Mouse (Mus musculus) liver, embryonic 11.5 days (tissue): ENCODE results near the gene Olfr317. TPM values are rescaled to one million over a fixed set of nuclear protein-coding genes. Genes with fewer than 3 reads are reported as not detected.
"Not testable (repeated sequence)": the region's sequence is repeated elsewhere in the genome, so short reads cannot be mapped to it uniquely, and the experiment has no call there.

Source experiments
- ATAC-seq: fragments of 200-750 bp; cut with Nextera tagmentation; replicated peaks from 2 replicates; pipeline ENCODE4 v1.8.0; 2017; ENCODE audit warnings: moderate number of reproducible peaks, mild to moderate bottlenecking, moderate TSS enrichment, moderate library complexity; ENCODE audit not compliant: low FRiP score
- DNase-seq: peaks from one replicate; pipeline ENCODE4 v3.0.0-alpha.2; 2017; ENCODE audit warnings: low spot score
- H3K27ac ChIP-seq: fragments of 300-500 bp; sonication (generic); 2 replicates; pipeline ENCODE4 v1.5.1; 2014; ENCODE audit warnings: mild to moderate bottlenecking, low read depth, low read length, control low read depth
- H3K27me3 ChIP-seq: fragments of 300-500 bp; sonication (generic); replicated peaks from 2 replicates; pipeline ENCODE4 v1.6.1; 2014; ENCODE audit warnings: low read length, mixed read lengths; ENCODE audit not compliant: control insufficient read depth, insufficient read depth
- H3K36me3 ChIP-seq: fragments of 300-500 bp; sonication (generic); 2 replicates; pipeline ENCODE4 v1.6.1; 2014; ENCODE audit warnings: mild to moderate bottlenecking, low read length, moderate library complexity, mixed read lengths; ENCODE audit not compliant: control insufficient read depth, insufficient read depth
- H3K4me1 ChIP-seq: fragments of 300-500 bp; sonication (generic); replicated peaks from 2 replicates; pipeline ENCODE4 v1.6.1; 2014; ENCODE audit warnings: low read length, mixed read lengths; ENCODE audit not compliant: control insufficient read depth, insufficient read depth
- H3K4me2 ChIP-seq: fragments of 300-500 bp; sonication (generic); 2 replicates; pipeline ENCODE4 v1.6.1; 2014; ENCODE audit warnings: mild to moderate bottlenecking, control low read depth, moderate library complexity
- H3K4me3 ChIP-seq: fragments of 300-500 bp; sonication (generic); 2 replicates; pipeline ENCODE4 v1.5.1; 2014; ENCODE audit warnings: low read depth, low read length, control low read depth
- H3K9ac ChIP-seq: fragments of 300-500 bp; sonication (generic); 2 replicates; pipeline ENCODE4 v1.6.1; 2014; ENCODE audit warnings: low read depth, low read length, control low read depth
- H3K9me3 ChIP-seq: fragments of 300-500 bp; sonication (generic); 2 replicates; pipeline ENCODE4 v1.6.1; 2016; ENCODE audit warnings: low read length, inconsistent platforms, mixed read lengths; ENCODE audit not compliant: control insufficient read depth
- WGBS: fragments of 180-500 bp; shearing (Covaris S2); extraction: QIAGEN DNeasy Blood & Tissue Kit; methylation state at CpG from one replicate; pipeline ENCODE4 v1.1.7; 2014; 5-methylcytosine and 5-hydroxymethylcytosine counted together
- polyA plus RNA-seq: library from polyadenylated mRNA; unstranded; fragments of >200 nt; fragmentation: Nextera tagmentation; extraction: Ambion mirVana; gene quantifications from 2 replicates; pipeline ENCODE4 v1.2.1, GENCODE M21; 2014

Gene Olfr317
- polyA plus RNA-seq, 1 experiment from 2014 or later = not detected

- H3K9ac ChIP-seq, DNase-seq, H3K4me1 ChIP-seq, H3K36me3 ChIP-seq, H3K27ac ChIP-seq, H3K4me2 ChIP-seq, H3K9me3 ChIP-seq, H3K27me3 ChIP-seq, ATAC-seq, H3K4me3 ChIP-seq: not testable (repeated sequence)
- 79% methylated on average over 6 of the region's 6 CpGs for WGBS
Measured at GRCm38 (mm10) chr11:58727896-58728650, 10.9 kb downstream of the Olfr317 start.

GRCm38 (mm10) chr11:58723914-58724313, 15.1 kb downstream of the Olfr317 start, which contains the start of gene Olfr318:
Olfr318 (minus strand) TSS chr11:58724014.
- no peaks in the 10 kb centered on the region for H3K36me3 ChIP-seq
- H3K4me1 ChIP-seq = no peaks in the 10 kb centered on the region
- DNase-seq (no peak), ATAC-seq (no peak)
- no peak within 1 kb of the TSS for H3K27ac ChIP-seq
- no peak within 1 kb of the TSS for H3K4me3 ChIP-seq
- H3K27me3 ChIP-seq = no peaks in the 10 kb centered on the region
- no peak within 1 kb of the TSS for H3K4me2 ChIP-seq
- H3K9me3 ChIP-seq = no peaks in the 10 kb centered on the region
- H3K9ac ChIP-seq = no peak within 1 kb of the TSS

- Histone ChIP-seq H3K9ac (no peak overlapping the region), H3K4me3 (no peak overlapping the region), H3K27ac (no peak overlapping the region), H3K9me3 (no peaks in the 10 kb centered on the region), H3K4me1 (no peaks in the 10 kb centered on the region), H3K27me3 (no peaks in the 10 kb centered on the region), H3K4me2 (no peak overlapping the region), H3K36me3 (no peaks in the 10 kb centered on the region)
- ATAC-seq (no peak), DNase-seq (no peak)
- 82% methylated on average over 4 of the region's 4 CpGs for WGBS
Measured at GRCm38 (mm10) chr11:58719701-58720100, 19.3 kb downstream of the Olfr317 start.

DNA sequence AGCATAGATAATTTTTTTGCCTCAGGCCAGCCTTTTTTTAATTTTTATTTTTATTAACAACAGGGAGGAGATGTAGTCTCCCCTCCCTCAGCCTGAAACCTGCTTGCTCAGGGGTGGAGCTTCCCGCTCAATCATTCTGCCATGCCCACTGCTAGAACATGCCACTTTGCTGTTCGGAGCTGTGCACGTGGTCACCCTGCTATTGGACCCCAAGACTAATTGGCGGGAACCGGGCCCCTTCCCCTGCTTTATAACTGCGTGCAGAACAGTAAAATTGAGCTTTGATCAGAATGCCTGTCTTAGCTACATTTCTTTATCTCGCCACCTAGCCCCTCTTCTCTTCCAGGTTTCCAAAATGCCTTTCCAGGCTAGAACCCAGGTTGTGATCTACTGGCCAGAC, 21.3 kb downstream of the Olfr317 start:
- not testable (repeated sequence) for H3K4me2 ChIP-seq, H3K36me3 ChIP-seq, DNase-seq, H3K4me3 ChIP-seq, H3K9ac ChIP-seq, H3K4me1 ChIP-seq, H3K9me3 ChIP-seq, H3K27ac ChIP-seq, ATAC-seq, H3K27me3 ChIP-seq
- WGBS = 88% methylated on average over 6 of the region's 7 CpGs

DNA sequence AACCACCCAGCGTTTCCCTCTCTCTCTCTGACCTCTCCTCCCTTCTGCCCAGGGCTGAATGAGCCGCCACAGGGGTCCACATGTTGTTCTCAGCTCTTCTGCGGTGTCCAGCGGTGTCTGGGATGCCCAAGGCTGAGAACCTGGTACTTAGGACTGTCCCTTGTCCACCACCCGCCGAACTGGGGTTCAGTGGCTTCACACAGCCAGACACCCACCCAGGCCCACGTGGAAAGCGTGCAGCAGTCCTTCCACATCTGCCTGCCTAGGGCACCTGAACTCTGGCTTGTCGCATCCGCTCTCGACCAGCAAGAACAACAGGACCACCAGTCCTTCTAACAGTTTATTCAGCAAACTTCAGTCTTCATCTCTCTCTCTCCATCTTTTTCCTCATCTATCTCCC, 29.9 kb downstream of the Olfr317 start:
- ATAC-seq (no peak), DNase-seq (no peak)
- Histone ChIP-seq H3K4me2 (no peak overlapping the region), H3K4me3 (no peak overlapping the region), H3K27ac (no peak overlapping the region), H3K9me3 (no peaks in the 10 kb centered on the region), H3K4me1 (no peaks in the 10 kb centered on the region), H3K9ac (no peak overlapping the region), H3K36me3 (no peaks in the 10 kb centered on the region), H3K27me3 (no peaks in the 10 kb centered on the region)
- 74% methylated on average over 11 of the region's 11 CpGs for WGBS

DNA sequence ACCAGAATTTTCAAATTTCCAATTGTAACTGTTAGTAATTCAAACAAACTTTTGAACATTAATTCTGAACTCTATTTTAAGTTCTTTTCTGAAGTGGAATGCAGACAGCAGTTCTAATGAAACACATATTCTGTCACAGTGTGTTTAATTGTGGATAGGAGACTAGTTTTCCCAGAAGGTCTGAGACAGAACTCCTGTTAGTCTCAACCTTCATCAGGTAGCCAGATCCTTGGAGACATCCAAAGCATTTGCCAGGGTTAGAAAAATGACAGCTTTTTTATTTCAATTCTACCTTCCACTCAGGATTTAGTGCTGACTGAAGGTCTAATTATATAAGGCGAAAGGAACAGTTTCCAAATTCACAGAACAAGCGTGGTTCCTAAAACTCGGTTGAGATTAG, 40.1 kb downstream of the Olfr317 start, which contains the start of gene Olfr319:
TSS of gene Olfr319 (plus strand) at position 301 of the 400 bp plus-strand sequence.
- H3K9me3 ChIP-seq = no peaks in the 10 kb centered on the region; the same call in 1 of the 2 replicates
- H3K27ac ChIP-seq = no peak within 1 kb of the TSS
- H3K27me3 ChIP-seq = no peaks in the 10 kb centered on the region
- no peak within 1 kb of the TSS for H3K9ac ChIP-seq
- no peaks in the 10 kb centered on the region for H3K4me1 ChIP-seq
- DNase-seq (no peak), ATAC-seq (no peak)
- H3K4me2 ChIP-seq = no peak within 1 kb of the TSS
- WGBS = 72% methylated on average over 3 of the region's 3 CpGs
- no peak within 1 kb of the TSS for H3K4me3 ChIP-seq
- no peaks in the 10 kb centered on the region for H3K36me3 ChIP-seq

Other genes with a start within 250 kb of the Olfr317 start
- not detected in 2 replicates for gene Olfr332, start 246.7 kb downstream of the Olfr317 start, polyA plus RNA-seq
- gene Olfr331, start 236.6 kb downstream of the Olfr317 start, polyA plus RNA-seq = not detected in 2 replicates
- not detected in 2 replicates for gene Olfr330, start 204.4 kb downstream of the Olfr317 start, polyA plus RNA-seq
- gene Olfr329-ps, start 192.8 kb downstream of the Olfr317 start, polyA plus RNA-seq = not detected in 2 replicates
- gene Olfr328, start 183.6 kb downstream of the Olfr317 start, polyA plus RNA-seq = 0.05 and 0.08 TPM in 2 replicates
- gene Olfr224, start 168.7 kb downstream of the Olfr317 start, polyA plus RNA-seq = not detected in 2 replicates
- gene Olfr325, start 161.5 kb downstream of the Olfr317 start, polyA plus RNA-seq = not detected in 2 replicates
- not detected in 2 replicates for gene Olfr324, start 144.1 kb downstream of the Olfr317 start, polyA plus RNA-seq
- not detected in 2 replicates for gene 2210407C18Rik, start 123.1 kb downstream of the Olfr317 start, polyA plus RNA-seq
- not detected in 2 replicates for gene Olfr323, start 108.7 kb downstream of the Olfr317 start, polyA plus RNA-seq
- 5.6 and 6.4 TPM in 2 replicates for gene Trim58, start 98.7 kb downstream of the Olfr317 start, polyA plus RNA-seq
- gene Olfr322, start 80.4 kb downstream of the Olfr317 start, polyA plus RNA-seq = not detected in 2 replicates
- gene Olfr320, start 58.1 kb downstream of the Olfr317 start, polyA plus RNA-seq = not detected in 2 replicates
- gene Olfr319, start 40.0 kb downstream of the Olfr317 start, polyA plus RNA-seq = not detected in 2 replicates
- gene Olfr318, start 15.2 kb downstream of the Olfr317 start, polyA plus RNA-seq = not detected in 2 replicates
- gene Olfr316, start 13.5 kb upstream of the Olfr317 start, polyA plus RNA-seq = not detected in 2 replicates
- gene Olfr315, start 34.0 kb upstream of the Olfr317 start, polyA plus RNA-seq = not detected in 2 replicates
- not detected in 2 replicates for gene Olfr314, start 43.7 kb upstream of the Olfr317 start, polyA plus RNA-seq
- 0.70 and 0.86 TPM in 2 replicates for gene Fam183b, start 62.7 kb upstream of the Olfr317 start, polyA plus RNA-seq
- gene Olfr313, start 75.8 kb upstream of the Olfr317 start, polyA plus RNA-seq = not detected in 2 replicates
- not detected in 2 replicates for gene Olfr312, start 90.0 kb upstream of the Olfr317 start, polyA plus RNA-seq
- not detected in 2 replicates for gene Olfr311, start 100.0 kb upstream of the Olfr317 start, polyA plus RNA-seq
- gene Gm12258, start 107.9 kb upstream of the Olfr317 start, polyA plus RNA-seq = 4.3 and 5.2 TPM in 2 replicates
- 5.0 and 5.6 TPM in 2 replicates for gene 2810021J22Rik, start 128.0 kb upstream of the Olfr317 start, polyA plus RNA-seq
- gene Zfp39, start 165.0 kb upstream of the Olfr317 start, polyA plus RNA-seq = 10.2 and 11.8 TPM in 2 replicates
- gene Btnl10, start 178.7 kb upstream of the Olfr317 start, polyA plus RNA-seq = 4.0 and 5.0 TPM in 2 replicates
- gene Rnf187, start 199.7 kb upstream of the Olfr317 start, polyA plus RNA-seq = 229 and 240 TPM in 2 replicates
- 6.3 and 6.9 TPM in 2 replicates for gene Hist3h2ba, start 209.7 kb upstream of the Olfr317 start, polyA plus RNA-seq
- gene Hist3h2a, start 215.5 kb upstream of the Olfr317 start, polyA plus RNA-seq = 12.0 and 14.5 TPM in 2 replicates
- 0.23 and 0.38 TPM in 2 replicates for gene Trim17, start 215.5 kb upstream of the Olfr317 start, polyA plus RNA-seq
- 17.3 and 17.8 TPM in 2 replicates for gene Trim11, start 238.9 kb upstream of the Olfr317 start, polyA plus RNA-seq